Mouse (Mus musculus) hindlimb bud, embryonic 11.5 days (tissue): ENCODE results near the gene Gm3147.
"Not testable (repeated sequence)": the region's sequence is repeated elsewhere in the genome, so short reads cannot be mapped to it uniquely, and the experiment has no call there.

ENCODE experiments used
- DNase-seq: peaks from one replicate; pipeline ENCODE4 v3.0.0-alpha.2; 2012; ENCODE audit warnings: low read depth, low spot score; ENCODE audit errors: extremely low spot score

Gene Gm3147

DNA sequence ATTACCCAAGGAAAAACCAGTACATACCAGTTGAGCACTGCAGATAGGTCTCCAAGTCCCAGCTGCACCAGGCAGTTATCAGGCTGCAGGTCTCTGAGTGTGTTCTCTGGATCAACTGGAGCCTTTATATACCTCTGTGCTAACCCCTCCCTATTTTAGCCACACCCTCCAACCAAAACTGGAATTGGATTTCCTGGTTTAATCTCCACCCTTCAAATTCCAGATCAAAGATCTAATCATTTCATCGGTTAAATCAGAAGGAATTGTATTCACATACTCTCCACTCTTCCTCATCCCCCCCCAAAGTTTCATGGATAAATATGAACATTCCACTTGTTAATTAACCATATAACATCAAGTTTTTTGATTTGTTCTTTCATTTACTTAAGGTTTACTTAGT is at the start of gene Gm3147:
Gene Gm3147 (minus strand): TSS at position 101 of the 400 bp plus-strand sequence.
- DNase-seq = not testable (repeated sequence)

DNA sequence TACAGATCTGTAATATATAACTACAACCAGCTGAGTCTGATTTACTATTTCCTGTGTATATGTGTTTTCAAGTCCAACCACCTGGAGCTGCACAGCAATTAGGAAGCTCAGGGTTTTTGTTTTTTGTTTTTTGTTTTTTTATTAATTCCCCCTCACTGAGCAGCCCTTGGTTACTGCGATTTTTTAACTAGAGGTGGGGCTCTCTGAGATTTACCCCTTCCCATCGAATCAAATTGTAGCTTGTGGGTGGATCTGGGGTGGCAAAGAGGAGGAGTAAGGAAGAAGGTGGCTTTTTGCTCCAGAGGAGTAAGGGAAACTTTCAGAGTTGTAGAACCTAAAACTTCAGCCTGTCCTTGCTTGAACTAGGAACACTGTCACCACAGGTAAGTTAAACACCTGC is 31.9 kb upstream of the Gm3147 start, which contains the start of gene Gm6205:
Gene Gm6205 (plus strand): TSS at position 301 of the 400 bp plus-strand sequence.
- not testable (repeated sequence) for DNase-seq

DNA sequence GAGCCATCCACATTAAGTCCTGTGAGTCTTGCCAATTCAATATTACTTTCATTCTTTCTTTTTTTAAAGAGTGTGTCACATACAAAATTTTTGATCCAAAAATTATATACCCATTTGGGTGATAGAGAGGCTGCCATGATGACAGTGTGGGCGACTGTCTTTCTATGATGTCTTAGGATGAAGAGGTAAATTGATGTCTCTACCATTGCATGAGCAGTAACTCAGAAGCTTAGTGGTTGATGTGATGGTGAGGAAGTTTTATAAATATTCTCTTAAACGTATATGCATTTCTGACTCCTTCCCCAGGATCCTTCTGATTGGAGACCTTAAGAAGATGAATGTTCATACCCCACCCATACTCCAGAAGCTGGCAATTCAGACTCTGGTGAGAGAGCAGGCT is 7.5 kb upstream of the Gm3147 start, which contains the start of gene Gm6509:
Gene Gm6509 (plus strand): TSS at position 301 of the 400 bp plus-strand sequence.
- DNase-seq = not testable (repeated sequence)
